Mouse (Mus musculus): ENCODE data around the gene Pepd.
"Not testable (repeated sequence)": the region's sequence is repeated elsewhere in the genome, so short reads cannot be mapped to it uniquely, and the experiment has no call there.

Gene Pepd

GRCm38 (mm10) chr7:34932631-34933030 is 20.5 kb downstream of the Pepd start:
- no peak for DNase-seq (ENCODE audit: low read depth)

DNA sequence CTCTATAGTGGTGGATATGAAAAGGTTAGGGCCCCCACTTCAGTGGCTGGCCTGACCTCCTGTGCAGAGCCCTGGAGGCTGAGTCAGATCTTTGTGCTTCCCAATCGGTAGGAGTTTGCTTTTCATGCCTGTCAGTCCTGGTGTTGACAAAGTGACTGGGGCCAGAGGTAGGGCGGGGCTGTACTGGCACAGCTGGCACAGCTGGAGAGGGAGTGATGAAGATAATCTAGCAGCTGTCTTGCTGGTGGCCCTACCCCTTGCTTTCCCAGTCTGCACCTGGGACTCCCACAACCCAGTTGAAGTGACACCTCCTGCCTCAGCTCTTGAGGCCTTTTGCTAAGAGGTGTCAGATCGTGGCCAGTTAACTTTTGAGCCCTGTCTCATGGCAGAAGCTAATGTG is 21.0 kb downstream of the Pepd start:
- no peak for DNase-seq (ENCODE audit: low read depth)

GRCm38 (mm10) chr7:34936347-34936746 is 24.2 kb downstream of the Pepd start:
- DNase-seq (ENCODE audit: low read depth): no peak

DNA sequence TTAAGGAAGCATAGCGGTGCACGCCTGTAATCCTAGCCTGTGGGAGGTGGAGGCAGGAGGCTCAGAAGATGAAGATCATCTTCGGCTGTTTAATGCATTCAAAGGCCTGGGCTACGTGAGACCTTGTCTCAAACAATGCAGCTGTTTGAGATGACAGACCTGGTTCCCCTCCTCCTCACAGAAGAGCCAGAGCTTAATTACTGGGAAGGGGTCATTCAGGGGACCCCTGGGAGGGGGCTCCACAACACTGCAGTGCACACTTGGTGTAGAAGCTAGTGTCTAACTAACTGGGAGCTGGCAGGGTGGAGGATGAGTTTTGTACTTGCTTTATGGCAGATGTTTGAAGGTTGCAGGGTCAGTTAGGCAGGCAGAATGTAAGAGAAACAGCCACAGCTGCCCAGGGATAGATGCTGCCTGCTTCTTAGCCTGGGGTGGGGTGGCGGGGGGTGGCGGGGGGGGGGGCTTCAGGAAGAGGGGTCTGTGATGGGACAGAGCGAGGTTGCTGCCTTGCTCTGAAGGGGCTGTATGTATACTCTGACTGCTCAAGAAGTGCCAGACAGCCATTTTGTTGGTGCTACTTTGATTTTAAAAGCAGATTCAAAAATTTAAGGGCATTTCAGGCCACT is 26.6 kb downstream of the Pepd start:
- no peak for DNase-seq (ENCODE audit: low read depth)

DNA sequence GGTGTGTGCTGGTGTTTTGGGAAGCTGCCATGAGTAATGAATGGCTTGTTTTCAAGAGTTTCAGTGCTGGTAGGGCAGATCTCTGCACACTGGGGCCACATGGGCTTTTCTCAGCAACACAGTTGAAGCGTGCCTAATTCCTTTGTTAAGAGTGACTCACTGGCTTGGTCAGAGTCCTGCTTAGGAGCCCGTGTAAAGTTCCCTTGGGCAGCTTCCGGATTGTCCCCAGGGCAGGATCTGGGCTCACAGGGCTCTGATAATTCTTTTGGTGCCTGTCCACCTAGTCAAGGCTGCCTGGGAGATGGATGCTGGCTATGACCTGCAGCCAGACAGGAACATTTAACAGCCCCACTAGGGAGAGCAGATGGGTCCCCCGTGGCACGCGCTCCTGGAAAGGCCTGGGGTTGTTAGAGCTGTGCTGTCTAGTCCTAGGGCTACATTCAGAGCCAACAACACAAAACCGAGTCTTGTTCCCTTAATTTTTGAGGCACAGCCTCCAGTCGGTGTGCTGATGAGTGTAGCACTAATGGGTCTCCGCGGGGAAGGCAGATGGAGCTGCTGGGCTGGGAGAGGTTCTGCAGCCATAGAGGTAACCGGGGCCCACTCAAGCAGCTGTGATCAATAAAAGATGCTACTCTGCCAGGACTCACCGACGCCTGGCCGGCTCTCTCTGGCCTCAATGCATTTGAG is 27.2 kb downstream of the Pepd start:
- DNase-seq (ENCODE audit: low read depth): no peak

DNA sequence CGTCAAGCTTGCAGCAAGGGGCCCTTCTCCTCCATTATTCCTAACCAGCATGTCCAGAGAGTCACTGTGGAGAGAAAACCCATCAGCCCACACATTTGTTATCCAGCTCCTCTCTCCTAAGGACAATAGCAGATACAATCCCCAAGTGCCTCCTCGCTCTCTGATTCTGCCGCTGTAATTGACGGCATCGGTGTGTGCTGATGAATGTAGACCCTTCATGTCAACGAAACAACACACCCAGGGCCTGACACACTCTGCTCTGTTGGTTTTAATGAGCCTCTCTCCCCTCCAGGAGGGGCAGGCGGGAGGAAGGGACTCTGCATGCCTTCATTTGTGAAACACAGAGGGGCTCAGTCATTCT is 27.8 kb downstream of the Pepd start:
- no peak for DNase-seq (ENCODE audit: low read depth)

GRCm38 (mm10) chr7:34943581-34944123 is 31.5 kb downstream of the Pepd start:
- DNase-seq (ENCODE audit: low read depth): no peak

DNA sequence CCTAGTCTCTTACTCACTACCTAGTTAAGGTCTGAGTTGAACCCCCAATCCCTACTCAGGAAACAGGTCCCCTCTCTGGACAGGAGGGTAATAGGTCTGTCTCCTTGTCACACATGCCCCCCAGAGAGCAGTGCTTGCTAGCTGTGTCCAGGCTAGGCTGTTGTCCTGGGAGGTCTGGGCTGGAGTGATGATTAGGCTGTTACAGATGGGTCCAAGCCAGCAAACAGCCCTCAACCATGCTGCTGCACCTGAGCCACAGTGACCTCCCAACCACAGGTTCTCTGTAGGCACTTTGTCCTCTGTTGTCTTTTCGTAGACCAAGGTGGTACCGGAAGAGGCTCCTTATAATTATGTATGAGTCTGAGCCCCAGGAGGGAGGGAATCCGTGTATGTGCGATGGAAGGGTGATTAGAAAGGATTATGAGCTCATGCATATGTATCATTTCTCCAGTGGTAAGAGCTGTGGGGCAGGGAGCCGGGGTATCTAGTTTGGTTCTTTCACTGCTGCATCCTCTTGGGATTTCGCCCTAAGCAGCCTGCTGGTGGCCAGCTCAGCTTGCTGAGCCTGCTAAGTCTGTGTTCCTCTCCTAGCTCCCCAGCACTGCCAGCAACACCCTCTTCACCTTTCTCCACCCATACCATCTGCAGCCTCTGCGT is 34.2 kb downstream of the Pepd start:
- no peak for DNase-seq (ENCODE audit: low read depth)

DNA sequence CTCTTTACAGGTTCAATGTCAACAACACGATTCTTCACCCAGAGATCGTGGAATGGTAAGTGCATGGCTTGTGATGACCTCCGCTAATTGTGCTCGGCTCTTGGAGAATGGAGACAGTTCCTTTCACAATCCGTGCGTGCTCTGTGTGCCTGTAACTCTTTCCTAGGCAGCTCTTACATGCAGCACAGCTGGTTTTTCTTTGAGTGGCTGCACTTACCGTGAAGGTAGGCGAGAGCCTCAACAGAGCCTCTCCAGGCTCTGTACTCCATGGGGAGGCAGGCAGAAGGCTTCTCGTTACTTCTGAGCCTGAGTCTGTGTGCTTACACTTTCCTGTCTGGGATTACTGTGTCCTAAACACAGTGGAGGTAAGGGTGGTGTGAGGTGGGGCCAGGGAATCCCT is 42.4 kb downstream of the Pepd start:
- DNase-seq (ENCODE audit: low read depth): no peak

- no peak for DNase-seq (ENCODE audit: low read depth)
These were observed 43.1 kb downstream of the Pepd start for GRCm38 (mm10) chr7:34955295-34955694.

- no peak for DNase-seq (ENCODE audit: low read depth)
These were observed 45.0 kb downstream of the Pepd start for GRCm38 (mm10) chr7:34957138-34957537.

DNA sequence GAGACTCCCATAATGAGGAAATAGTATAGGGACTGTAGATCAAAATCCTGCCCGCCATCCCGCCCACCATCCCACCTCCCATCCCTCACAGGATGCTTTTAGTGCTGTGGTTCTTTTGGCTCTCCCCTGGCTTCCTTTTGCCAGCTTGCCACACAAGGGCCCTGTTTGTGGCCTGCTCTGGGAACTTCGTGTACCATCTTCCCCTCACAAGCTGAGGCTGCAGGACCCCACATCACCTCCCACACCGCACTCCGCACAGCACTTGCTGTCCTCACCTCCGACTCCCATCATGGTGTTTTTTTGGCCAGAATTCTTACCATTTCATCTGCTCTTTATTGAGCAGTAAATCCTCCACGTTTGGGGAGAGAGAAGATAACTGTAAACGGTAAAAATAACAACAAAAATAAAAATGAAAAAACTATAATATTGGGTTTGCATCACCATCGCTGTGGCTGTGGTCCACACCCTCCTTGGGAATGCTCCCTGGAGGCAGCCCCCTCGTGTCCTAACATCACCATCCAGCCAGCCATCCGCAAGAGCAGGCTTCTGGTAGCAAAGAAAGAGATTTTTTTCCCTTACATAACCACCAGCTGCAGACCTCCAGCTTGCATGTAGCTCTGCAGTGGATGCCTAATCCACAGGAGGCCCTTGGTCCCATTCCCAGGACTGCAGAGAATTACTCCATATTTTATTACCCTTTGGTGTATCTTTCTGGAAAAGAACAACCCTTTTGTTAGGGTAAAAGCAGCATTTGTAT is 51.9 kb downstream of the Pepd start:
- DNase-seq (ENCODE audit: low read depth): no peak

- no peak for DNase-seq (ENCODE audit: low read depth)
These were observed 55.2 kb downstream of the Pepd start for GRCm38 (mm10) chr7:34967362-34967761.

- DNase-seq (ENCODE audit: low read depth): peak; percentile 28
These were observed 56.7 kb downstream of the Pepd start for GRCm38 (mm10) chr7:34968749-34969433.

- no peak for DNase-seq (ENCODE audit: low read depth)
These were observed 59.6 kb downstream of the Pepd start for GRCm38 (mm10) chr7:34971826-34972225.

- no peak for DNase-seq (ENCODE audit: low read depth)
These were observed 60.8 kb downstream of the Pepd start for GRCm38 (mm10) chr7:34972990-34973440.

GRCm38 (mm10) chr7:34973877-34974276 is 61.7 kb downstream of the Pepd start:
- no peak for DNase-seq (ENCODE audit: low read depth)

DNA sequence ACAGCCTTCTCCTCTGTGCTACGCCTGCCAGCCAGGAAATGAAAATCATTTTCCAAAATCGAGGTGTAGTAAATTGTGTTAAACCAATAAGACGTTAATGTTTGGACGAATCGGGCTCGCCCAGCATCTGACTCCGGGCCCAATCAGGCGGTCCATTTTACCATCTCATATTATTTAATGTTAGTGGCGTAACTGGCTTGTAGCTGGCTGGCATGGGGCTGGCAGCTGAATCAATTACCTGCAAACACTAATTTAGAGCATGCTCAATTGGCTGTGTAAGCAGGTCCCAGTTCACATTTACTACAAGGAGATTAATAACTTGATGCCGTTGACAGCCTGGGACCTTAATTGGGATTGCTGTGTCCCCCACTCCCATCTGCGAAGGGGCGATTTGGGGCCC is 63.7 kb downstream of the Pepd start:
- no peak for DNase-seq (ENCODE audit: low read depth)

- no peak for DNase-seq (ENCODE audit: low read depth)
These were observed 65.2 kb downstream of the Pepd start for GRCm38 (mm10) chr7:34977403-34977802.

- no peak for DNase-seq (ENCODE audit: low read depth)
These were observed 69.6 kb downstream of the Pepd start for GRCm38 (mm10) chr7:34981803-34982202.

DNA sequence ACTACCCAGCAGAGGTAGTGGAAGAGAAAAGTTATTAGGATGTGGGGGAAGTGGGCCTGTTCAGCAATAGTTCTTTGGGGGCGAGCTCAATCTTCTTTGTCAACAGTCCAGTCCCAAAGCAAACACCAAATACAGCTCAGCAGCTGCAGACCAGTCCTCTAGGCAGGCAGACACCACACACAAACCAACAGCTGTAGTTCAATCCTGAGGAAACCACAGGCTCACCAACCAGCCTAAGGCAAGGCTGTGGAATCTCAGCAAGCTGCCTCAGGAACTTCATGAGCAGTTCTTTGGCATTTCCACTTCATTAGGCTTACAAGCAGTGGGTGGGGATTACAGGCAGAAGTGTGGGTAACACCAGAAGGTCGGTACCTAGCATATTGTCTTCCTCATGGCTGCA is 70.2 kb downstream of the Pepd start:
- DNase-seq (ENCODE audit: low read depth): not testable (repeated sequence)

Measured in 416B (cell line).